ENCODE assay signal across 8 mouse cellular contexts in the genomic region with DNA sequence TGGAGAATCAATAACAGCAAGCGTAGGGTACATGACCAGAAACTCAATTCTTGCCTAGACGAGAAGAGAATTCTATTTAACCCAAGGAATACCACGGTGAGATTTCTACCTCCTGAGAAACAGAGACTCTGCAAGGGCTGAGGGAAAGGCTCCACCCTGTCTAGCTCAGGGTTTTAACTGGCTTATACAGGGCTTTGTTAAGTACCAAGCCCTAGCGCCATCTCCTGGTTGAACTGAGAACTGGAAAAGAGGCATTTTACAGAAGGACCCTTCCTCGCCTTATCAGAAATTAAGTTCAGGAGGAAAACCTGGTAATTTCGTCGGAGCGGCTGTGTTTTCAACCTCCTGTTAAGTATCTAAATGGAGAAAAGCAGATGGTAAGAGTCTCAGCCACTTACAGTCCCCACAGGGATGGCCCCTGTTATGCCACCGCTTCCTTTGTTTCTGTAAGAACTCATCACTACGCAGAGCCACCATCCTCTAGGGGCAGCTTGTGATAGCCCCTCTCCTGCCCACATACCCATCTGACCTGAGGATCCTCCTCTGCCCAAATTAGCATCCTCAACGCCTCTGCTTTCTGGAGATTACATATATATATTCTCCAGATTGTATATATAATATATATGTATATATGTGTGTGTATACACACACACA.
A peak's percentile ranks its signal among the peaks of the same experiment; 100 is the strongest.
DNase-seq lines count a peak whose midpoint lies in the region; ATAC-seq and TF ChIP-seq lines count a peak whose summit lies in the region.
"Had no signal": no experiment of that assay in that cellular context is flagged by ENCODE, and none has a peak within 500 bp of the region (broad histone marks: within the 10 kb centered on the region; RNA-seq: fewer than 3 reads in every experiment).

No protein-coding gene starts in this region.

- H3K9me3 ChIP-seq in hindbrain, postnatal 0 days (ENCODE audit: low read length) = no peaks in the 10 kb centered on the region

- intact Hi-C loops in left cerebral cortex, adult 2 months (cut with DNase I) = loop anchor here (2.0 to 10.0 kb wide), 3 partner anchors 233 to 485 kb away; no protein-coding TSS in a partner anchor

- 0 out of 2 replicates have a peak overlapping the region, but pooled peaks have one; percentile 13 for H3K9ac ChIP-seq in hindbrain, postnatal 0 days (replicated peaks; ENCODE audit: low read length)

- no peaks in the 10 kb centered on the region for H3K4me1 ChIP-seq in hindbrain, postnatal 0 days (ENCODE audit: insufficient read depth, low read length)

- no peak overlapping the region for H3K4me3 ChIP-seq in hindbrain, postnatal 0 days (ENCODE audit: low read length)
- H3K4me3 ChIP-seq in left cerebral cortex, adult 2 months = no peak overlapping the region
- H3K4me3 ChIP-seq: myocyte had no signal

- no peaks in the 10 kb centered on the region for H3K36me3 ChIP-seq in hindbrain, postnatal 0 days (ENCODE audit: insufficient read depth, low read length)

- 25% methylated on average over 11 of the region's 11 CpGs for WGBS in hindbrain, postnatal 0 days

- TF ChIP-seq CTCF in hindbrain, postnatal 0 days (IDR thresholded peaks at IDR 0.05; ENCODE audit: low read depth) = peak; percentile 94
- peak; percentile 94 for TF ChIP-seq CTCF in left cerebral cortex, adult 2 months (IDR thresholded peaks at IDR 0.05)

- DNase-seq in adrenal gland, adult 8-10 months = peak; percentile 46
- DNase-seq in cerebellum, postnatal 36 days = peak; percentile 72 to 87
- DNase-seq in gastrocnemius, adult 8-10 months (ENCODE audit: low spot score in 2 of 2) = peak; percentile 36 to 48
- peak; percentile 96 for DNase-seq in hindbrain, postnatal 0 days (ENCODE audit: low spot score)
- peak; percentile 76 to 77 for DNase-seq in left cerebral cortex, adult 2 months (ENCODE audit: extremely low spot score in 1 of 2, low spot score in 2 of 2)
- peak; percentile 88 for DNase-seq in right cerebral cortex, postnatal 4 days

- peak overlapping the region; percentile 17; the same call in 1 of the 2 replicates for H3K4me2 ChIP-seq in hindbrain, postnatal 0 days (ENCODE audit: low read depth, low read length)

- ATAC-seq in hindbrain, postnatal 0 days = peak; percentile 88
- peak; percentile 55; the same call in 1 of the 2 replicates for ATAC-seq in megakaryocyte progenitor cell, adult 5-6 weeks (replicated peaks; ENCODE audit: poor library complexity)

- H3K27me3 ChIP-seq in hindbrain, postnatal 0 days (ENCODE audit: insufficient read depth, low read length) = no peaks in the 10 kb centered on the region

- no peak overlapping the region for H3K27ac ChIP-seq in hindbrain, postnatal 0 days
- H3K27ac ChIP-seq in left cerebral cortex, adult 2 months = no peak overlapping the region

Comparison
In these comparisons a context has a peak if more than half of its experiments do, and no peak if none do; other contexts are left out.
1. DNase-seq: peak in every context shown above with its lines; median percentile 96 in hindbrain, postnatal 0 days; 88 in right cerebral cortex, postnatal 4 days; 80 in cerebellum, postnatal 36 days; 76 in left cerebral cortex, adult 2 months; 46 in adrenal gland, adult 8-10 months; 42 in gastrocnemius, adult 8-10 months.